Mouse (Mus musculus): ENCODE data around the gene Btbd3. TPM values are rescaled to one million over a fixed set of nuclear protein-coding genes. Genes with fewer than 3 reads are reported as not detected.

Btbd3 gene
- 100 to 1,000 TPM; 209 to 210 TPM for total RNA-seq (2021)
- long read RNA-seq, experiment 1, full-length matches to known transcripts, result 60 of 88 reads
- long read RNA-seq, experiment 1, partial matches to known transcripts, result 5 of 88 reads
- long read RNA-seq, experiment 1, other reads (novel, unspliced or antisense), result 23 of 88 reads
- long read RNA-seq, experiment 2, full-length matches to known transcripts, result 93 of 133 reads
- long read RNA-seq, experiment 2, partial matches to known transcripts, result 36 of 133 reads
- long read RNA-seq, experiment 2, other reads (novel, unspliced or antisense), result 4 of 133 reads

- peak; percentile 19 for TF ChIP-seq CTCF (conservative IDR thresholded peaks at IDR 0.05)
Measured at GRCm38 (mm10) chr2:138256411-138256810, at the start of gene Btbd3. TSS of gene Btbd3 (plus strand) at chr2:138256565.

GRCm38 (mm10) chr2:138215561-138215960 lies 40.8 kb upstream of the Btbd3 start:
- no peak overlapping the region for H3K4me3 ChIP-seq
- H3K27ac ChIP-seq, result peak overlapping the region; percentile 73
- peak; percentile 36 for TF ChIP-seq CTCF (conservative IDR thresholded peaks at IDR 0.05)
- DNase-seq (ENCODE audit: low spot score in 2 of 2), result peak; percentile 33 to 50

More at GRCm38 (mm10) chr2:138256411-138256810, at the start of gene Btbd3:
- Histone ChIP-seq H3K27ac (peak within 1 kb of the TSS; percentile 94), H3K4me3 (peak within 1 kb of the TSS; percentile 90)
- DNase-seq (ENCODE audit: low spot score in 2 of 2), result peak; percentile 94 to 96

GRCm38 (mm10) chr2:138220269-138220668 lies 36.1 kb upstream of the Btbd3 start:
- H3K4me3 ChIP-seq, result no peak overlapping the region
- TF ChIP-seq CTCF (conservative IDR thresholded peaks at IDR 0.05), result no peak
- DNase-seq (ENCODE audit: low spot score in 2 of 2), result peak in 1 of 2 experiments; percentile 3
- H3K27ac ChIP-seq, result no peak overlapping the region

GRCm38 (mm10) chr2:138232247-138232646 lies 24.1 kb upstream of the Btbd3 start:
- no peak for DNase-seq (ENCODE audit: low spot score in 2 of 2)
- Histone ChIP-seq H3K4me3 (no peak overlapping the region), H3K27ac (no peak overlapping the region)
- TF ChIP-seq CTCF (conservative IDR thresholded peaks at IDR 0.05), result no peak

GRCm38 (mm10) chr2:138236149-138236548 lies 20.2 kb upstream of the Btbd3 start:
- no peak overlapping the region for H3K4me3 ChIP-seq
- TF ChIP-seq CTCF (conservative IDR thresholded peaks at IDR 0.05), result no peak
- no peak for DNase-seq (ENCODE audit: low spot score in 2 of 2)
- H3K27ac ChIP-seq, result no peak overlapping the region

GRCm38 (mm10) chr2:138242452-138242851 lies 13.9 kb upstream of the Btbd3 start:
- Histone ChIP-seq H3K4me3 (no peak overlapping the region), H3K27ac (no peak overlapping the region)
- DNase-seq (ENCODE audit: low spot score in 2 of 2), result no peak
- no peak for TF ChIP-seq CTCF (conservative IDR thresholded peaks at IDR 0.05)

GRCm38 (mm10) chr2:138245631-138246289 lies 10.6 kb upstream of the Btbd3 start:
- Histone ChIP-seq H3K27ac (peak overlapping the region; percentile 74), H3K4me3 (no peak overlapping the region; the same call in 1 of the 2 replicates)
- DNase-seq (ENCODE audit: low spot score in 2 of 2), result peak; percentile 75 to 77
- TF ChIP-seq CTCF (conservative IDR thresholded peaks at IDR 0.05), result peak; percentile 47

GRCm38 (mm10) chr2:138247986-138248385 lies 8.4 kb upstream of the Btbd3 start:
- no peak overlapping the region for H3K27ac ChIP-seq
- H3K4me3 ChIP-seq, result no peak overlapping the region
- no peak for DNase-seq (ENCODE audit: low spot score in 2 of 2)
- no peak for TF ChIP-seq CTCF (conservative IDR thresholded peaks at IDR 0.05)

GRCm38 (mm10) chr2:138256851-138257471 lies 596 bp downstream of the Btbd3 start:
- H3K4me3 ChIP-seq, result peak overlapping the region; percentile 90
- H3K27ac ChIP-seq, result peak overlapping the region; percentile 94
- TF ChIP-seq CTCF (conservative IDR thresholded peaks at IDR 0.05), result no peak
- DNase-seq (ENCODE audit: low spot score in 2 of 2), result no peak

- TF ChIP-seq CTCF (conservative IDR thresholded peaks at IDR 0.05), result no peak
- peak overlapping the region; percentile 94; the same call in 1 of the 2 replicates for H3K27ac ChIP-seq
- peak in 1 of 2 experiments; percentile 62 for DNase-seq (ENCODE audit: low spot score in 2 of 2)
- peak overlapping the region; percentile 90 for H3K4me3 ChIP-seq
Measured at GRCm38 (mm10) chr2:138257692-138258315, 1.4 kb downstream of the Btbd3 start.

GRCm38 (mm10) chr2:138261140-138261539 lies 4.8 kb downstream of the Btbd3 start:
- DNase-seq (ENCODE audit: low spot score in 2 of 2), result no peak
- Histone ChIP-seq H3K4me3 (no peak overlapping the region), H3K27ac (peak overlapping the region; percentile 52; the same call in 1 of the 2 replicates)
- TF ChIP-seq CTCF (conservative IDR thresholded peaks at IDR 0.05), result no peak

- Histone ChIP-seq H3K4me3 (no peak overlapping the region; the same call in 1 of the 2 replicates), H3K27ac (peak overlapping the region; percentile 56; the same call in 1 of the 2 replicates)
- no peak for DNase-seq (ENCODE audit: low spot score in 2 of 2)
- no peak for TF ChIP-seq CTCF (conservative IDR thresholded peaks at IDR 0.05)
Measured at GRCm38 (mm10) chr2:138262885-138263284, 6.5 kb downstream of the Btbd3 start.
